Mouse (Mus musculus): ENCODE measurements at regions not wholly inside any gene's neighbourhood (a gene's known extent, or its start where the extent isn't known, plus 50 kb on each side); places are given as distances from the start of the nearest gene placed in this dataset.

GRCm38 (mm10) chr3:6683679-6684078, 63.4 kb upstream of the 1700008P02Rik start:
- DNase-seq (ENCODE audit: low read depth, low spot score): no peak

GRCm38 (mm10) chr3:6681411-6681810, 61.2 kb upstream of the 1700008P02Rik start:
- DNase-seq (ENCODE audit: low read depth, low spot score): no peak

- DNase-seq (ENCODE audit: low read depth, low spot score): no peak
These were observed 56.1 kb upstream of the 1700008P02Rik start for GRCm38 (mm10) chr3:6676382-6676781.

- no peak for DNase-seq (ENCODE audit: low read depth, low spot score)
These were observed 55.1 kb upstream of the 1700008P02Rik start for GRCm38 (mm10) chr3:6675354-6675753.

All from brain, embryonic 18.5 days (tissue).